31 mouse cellular contexts compared by ENCODE assay signal in genomic region chr12:109074777-109075285, GRCm38 (mm10). TPM values are rescaled to one million over a fixed set of nuclear protein-coding genes. Genes with fewer than 3 reads are reported as not detected.
DNase-seq lines count a peak whose midpoint lies in the region; ATAC-seq and TF ChIP-seq lines count a peak whose summit lies in the region.
"Had no signal": no experiment of that assay in that cellular context is flagged by ENCODE, and none has a peak within 500 bp of the region (broad histone marks: within the 10 kb centered on the region; RNA-seq: fewer than 3 reads in every experiment).

No protein-coding gene starts in this region.

- no peak for TF ChIP-seq POLR2A in thymus, adult 2 months (IDR thresholded peaks at IDR 0.05; ENCODE audit: control insufficient read depth, extremely low read depth, insufficient read depth, low read length, poor library complexity)
- TF ChIP-seq POLR2A in CH12.LX (IDR thresholded peaks at IDR 0.05; ENCODE audit: low read depth, low read length), result no peak

- no peak overlapping the region for H3K4me3 ChIP-seq in liver, postnatal 0 days (ENCODE audit: low read depth, low read length)
- no peak overlapping the region for H3K4me3 ChIP-seq in thymus, adult 2 months (ENCODE audit: control insufficient read depth, insufficient read depth, low read length)
- H3K4me3 ChIP-seq in CH12.LX (replicated peaks in 1 of 3; ENCODE audit: low read depth in 2 of 3, low read length in 2 of 3, poor library complexity in 1 of 3), result no peak overlapping the region
- H3K4me3 ChIP-seq in left cerebral cortex, adult 2 months, result no peak overlapping the region
- H3K4me3 ChIP-seq in forebrain, postnatal 0 days (ENCODE audit: low read depth, low read length), result no peak overlapping the region
- H3K4me3 ChIP-seq: embryonic facial prominence, embryonic 12.5 days; embryonic facial prominence, embryonic 15.5 days; forebrain, embryonic 12.5 days; forebrain, embryonic 15.5 days; heart, adult 2 months; heart, embryonic 10.5 days; heart, embryonic 13.5 days had no signal

- H3K9ac ChIP-seq in liver, postnatal 0 days (replicated peaks), result no peak overlapping the region
- H3K9ac ChIP-seq in CH12.LX (ENCODE audit: insufficient read depth, low read depth), result no peak overlapping the region
- H3K9ac ChIP-seq in forebrain, postnatal 0 days, result no peak overlapping the region
- H3K9ac ChIP-seq: embryonic facial prominence, embryonic 12.5 days; embryonic facial prominence, embryonic 15.5 days; forebrain, embryonic 12.5 days; forebrain, embryonic 15.5 days; heart, embryonic 13.5 days; hindbrain, embryonic 14.5 days had no signal

- H3K27ac ChIP-seq in liver, postnatal 0 days (ENCODE audit: low read depth), result peak overlapping the region; percentile 34; the same call in 1 of the 2 replicates
- peak overlapping the region; percentile 74 for H3K27ac ChIP-seq in thymus, adult 2 months (ENCODE audit: control insufficient read depth, insufficient read depth, low read length)
- H3K27ac ChIP-seq in CH12.LX (ENCODE audit: insufficient read depth, low read depth), result no peak overlapping the region
- no peak overlapping the region for H3K27ac ChIP-seq in left cerebral cortex, adult 2 months
- H3K27ac ChIP-seq in forebrain, postnatal 0 days (ENCODE audit: low read depth, low read length), result no peak overlapping the region
- H3K27ac ChIP-seq: embryonic facial prominence, embryonic 12.5 days; embryonic facial prominence, embryonic 15.5 days; forebrain, embryonic 12.5 days; forebrain, embryonic 15.5 days; heart, adult 2 months; heart, embryonic 10.5 days; heart, embryonic 13.5 days; hindbrain, embryonic 14.5 days; hindbrain, postnatal 0 days had no signal

- TF ChIP-seq EP300 in liver, postnatal 0 days (IDR thresholded peaks at IDR 0.05; ENCODE audit: low read depth), result no peak
- 0 out of 2 replicates have a peak, but pooled peaks have one; percentile 23 for TF ChIP-seq EP300 in CH12.LX (IDR thresholded peaks at IDR 0.05; ENCODE audit: low read length)

- dilution Hi-C loops in CH12.LX (cut with MboI; ENCODE audit: extremely low pct_ligation_motif_present, extremely low pct_unique_long_range_greater_than_20kb, low sequenced_read_pairs), result no loop called here

- in situ Hi-C loops in CH12.LX (cut with MboI; ENCODE audit: low pct_ligation_motif_present, low pct_unique_long_range_greater_than_20kb, low sequenced_read_pairs), result loop anchor here (25.0 kb wide), 1 partner anchor 312 kb away; no protein-coding TSS in a partner anchor

- H3K9me3 ChIP-seq in liver, postnatal 0 days (ENCODE audit: low read length), result no peaks in the 10 kb centered on the region
- H3K9me3 ChIP-seq in CH12.LX (replicated peaks; ENCODE audit: low read length), result no peaks in the 10 kb centered on the region
- H3K9me3 ChIP-seq in forebrain, postnatal 0 days (ENCODE audit: low read length), result no peaks in the 10 kb centered on the region
- H3K9me3 ChIP-seq: embryonic facial prominence, embryonic 12.5 days; embryonic facial prominence, embryonic 15.5 days; forebrain, embryonic 12.5 days; forebrain, embryonic 15.5 days; heart, embryonic 10.5 days; heart, embryonic 13.5 days had no signal

- H3K4me1 ChIP-seq in liver, postnatal 0 days (ENCODE audit: insufficient read depth), result no peaks in the 10 kb centered on the region
- peaks cover 18% of the 10 kb centered on the region for H3K4me1 ChIP-seq in thymus, adult 2 months (replicated peaks; ENCODE audit: control insufficient read depth, insufficient read depth, low read length)
- peaks cover 0 to 69% of the 10 kb centered on the region in 2 experiments; a peak in 2 of 4 replicates for H3K4me1 ChIP-seq in CH12.LX (ENCODE audit: control insufficient read depth in 1 of 2, insufficient read depth in 2 of 2)
- H3K4me1 ChIP-seq in forebrain, postnatal 0 days (ENCODE audit: insufficient read depth), result no peaks in the 10 kb centered on the region
- H3K4me1 ChIP-seq: embryonic facial prominence, embryonic 12.5 days; embryonic facial prominence, embryonic 15.5 days; forebrain, embryonic 12.5 days; forebrain, embryonic 15.5 days; heart, embryonic 10.5 days; heart, embryonic 13.5 days had no signal

- no peak for ATAC-seq in liver, postnatal 0 days
- ATAC-seq in forebrain, postnatal 0 days, result no peak
- ATAC-seq: activated CD4-positive, CD25-positive, alpha-beta regulatory T cell, adult 4 months; CD4-positive, CD25-positive, alpha-beta regulatory T cell, adult 4 months; forebrain, embryonic 15.5 days; hindbrain, postnatal 0 days had no signal

- no peak overlapping the region for H3K4me2 ChIP-seq in liver, postnatal 0 days (ENCODE audit: low read depth, low read length)
- H3K4me2 ChIP-seq in CH12.LX (ENCODE audit: insufficient read depth, low read depth, poor library complexity, severe bottlenecking), result no peak overlapping the region
- H3K4me2 ChIP-seq in forebrain, postnatal 0 days (ENCODE audit: low read depth), result no peak overlapping the region
- H3K4me2 ChIP-seq: embryonic facial prominence, embryonic 12.5 days; embryonic facial prominence, embryonic 15.5 days; forebrain, embryonic 12.5 days; forebrain, embryonic 15.5 days; heart, embryonic 13.5 days; hindbrain, embryonic 14.5 days had no signal

- H3K79me2 ChIP-seq in CH12.LX (replicated peaks; ENCODE audit: control insufficient read depth, extremely low read depth, insufficient read depth, poor library complexity, severe bottlenecking), result no peaks in the 10 kb centered on the region

- no peak for TF ChIP-seq RAD21 in CH12.LX (IDR thresholded peaks at IDR 0.05; ENCODE audit: low read depth, low read length)

- no peak for TF ChIP-seq CTCF in liver, postnatal 0 days (IDR thresholded peaks at IDR 0.05; ENCODE audit: low read depth)
- no peak for TF ChIP-seq CTCF in thymus, adult 2 months (IDR thresholded peaks at IDR 0.05; ENCODE audit: borderline replicate concordance, control insufficient read depth, extremely low read depth, insufficient read depth, low read length, poor library complexity)
- TF ChIP-seq CTCF in CH12.LX (conservative IDR thresholded peaks at IDR 0.05 in 1 of 2, IDR thresholded peaks at IDR 0.05 in 1 of 2; ENCODE audit: low read depth in 2 of 2, low read length in 2 of 2), result no peak
- TF ChIP-seq CTCF in left cerebral cortex, adult 2 months (IDR thresholded peaks at IDR 0.05), result no peak
- no peak for TF ChIP-seq CTCF in forebrain, postnatal 0 days (IDR thresholded peaks at IDR 0.05; ENCODE audit: low read depth)

- H3K27me3 ChIP-seq in liver, postnatal 0 days (ENCODE audit: insufficient read depth, low read length), result no peaks in the 10 kb centered on the region; the same call in 1 of the 2 replicates
- no peaks in the 10 kb centered on the region for H3K27me3 ChIP-seq in thymus, adult 2 months (ENCODE audit: control insufficient read depth, insufficient read depth, low read length)
- no peaks in the 10 kb centered on the region for H3K27me3 ChIP-seq in CH12.LX (replicated peaks)
- H3K27me3 ChIP-seq in splenic B cell, adult 2 months (ENCODE audit: control insufficient read depth, insufficient read depth, low read length, poor library complexity, severe bottlenecking), result no peaks in the 10 kb centered on the region
- H3K27me3 ChIP-seq in forebrain, postnatal 0 days (ENCODE audit: insufficient read depth, low read length), result 0 out of 2 replicates have a peak, but pooled peaks cover 3% of the 10 kb centered on the region
- H3K27me3 ChIP-seq: embryonic facial prominence, embryonic 12.5 days; forebrain, embryonic 15.5 days had no signal

- DNase-seq in liver, postnatal 0 days, result no peak
- DNase-seq in liver (no peak), CH12.LX (ENCODE audit: extremely low read depth) (no peak)
- no peak for DNase-seq in thymus, adult 2 months
- DNase-seq in thymus, postnatal 0 days (ENCODE audit: low spot score), result no peak
- peak; percentile 65 for DNase-seq in splenic B cell, adult 2 months (ENCODE audit: low read depth, low spot score)
- DNase-seq in left cerebral cortex, adult 2 months (ENCODE audit: extremely low spot score in 1 of 2, low spot score in 2 of 2), result no peak
- no peak for DNase-seq in forebrain, postnatal 0 days
- DNase-seq: adrenal gland, postnatal 10 days; adrenal gland, postnatal 36 days; cerebellum, adult 11 months; cerebellum, adult 2 months; cerebellum, adult 9-11 months; cerebellum, postnatal 25 days; gastrocnemius, postnatal 10 days; gastrocnemius, postnatal 36 days; heart, adult 2 months; heart, postnatal 14 days; heart, postnatal 4 days had no signal

- no peaks in the 10 kb centered on the region for H3K36me3 ChIP-seq in liver, postnatal 0 days (replicated peaks; ENCODE audit: insufficient read depth, low read length)
- no peaks in the 10 kb centered on the region for H3K36me3 ChIP-seq in thymus, adult 2 months (ENCODE audit: control insufficient read depth, insufficient read depth, low read length)
- no peaks in the 10 kb centered on the region for H3K36me3 ChIP-seq in CH12.LX (replicated peaks in 1 of 2; ENCODE audit: control insufficient read depth in 1 of 2, insufficient read depth in 1 of 2, low read length in 1 of 2)
- H3K36me3 ChIP-seq in splenic B cell, adult 2 months (ENCODE audit: control insufficient read depth, insufficient read depth, low read length, poor library complexity, severe bottlenecking), result no peaks in the 10 kb centered on the region
- no peaks in the 10 kb centered on the region for H3K36me3 ChIP-seq in forebrain, postnatal 0 days (ENCODE audit: insufficient read depth)
- H3K36me3 ChIP-seq: embryonic facial prominence, embryonic 12.5 days; embryonic facial prominence, embryonic 15.5 days; forebrain, embryonic 12.5 days; forebrain, embryonic 15.5 days; heart, embryonic 10.5 days; heart, embryonic 13.5 days had no signal

- WGBS in liver, postnatal 0 days (ENCODE audit: insufficient replicate concordance), result 52% methylated on average over 2 of the region's 2 CpGs
- 4% methylated on average over 2 of the region's 2 CpGs for WGBS in thymus, adult 2 months
- 92% methylated on average over 2 of the region's 2 CpGs for WGBS in forebrain, postnatal 0 days

- intact Hi-C loops in left cerebral cortex, adult 2 months (cut with DNase I), result no loop called here

TF ChIP-seq in CH12.LX, 34 proteins besides CTCF, POLR2A, EP300 and RAD21:
- TF ChIP-seq ZC3H11A (IDR thresholded peaks at IDR 0.05; ENCODE audit: low read depth, low read length) (no peak), ETS1 (conservative IDR thresholded peaks at IDR 0.05; ENCODE audit: low read depth, low read length) (peak; percentile 29)

RNA-seq across cellular contexts. Expression of gene Begain, which starts 6.8 kb away (rescaled TPM):
- 0.24 and 0.27 TPM in 2 replicates for polyA plus RNA-seq in liver, postnatal 0 days (2015; fragmentation: Nextera tagmentation; extraction: Ambion mirVana)
- polyA plus RNA-seq in thymus, adult 2 months (2012; rRNA removed), result 19.9 and 21.6 TPM in 2 replicates
- 1.7 and 2.0 TPM in 2 replicates for polyA plus RNA-seq in thymus, postnatal 0 days (2015; fragmentation: Nextera tagmentation; extraction: Ambion mirVana)
- total RNA-seq in CH12.LX (2012; rRNA removed) (0.08 TPM in 1 of 2 replicates, not detected in the other), CH12.LX (2014; rRNA removed) (0.08 TPM in 1 of 2 replicates, not detected in the other)
- polyA plus RNA-seq in CH12.LX (2012; ENCODE audit: insufficient read length, low read depth), result 0.41 and 0.89 TPM in 2 replicates
- 100 to 1,000 TPM; 148 to 157 TPM for total RNA-seq in left cerebral cortex, adult 2 months (2021)
- 50.2 and 61.2 TPM in 2 replicates for total RNA-seq in forebrain, postnatal 0 days (2014; rRNA removed)
- polyA plus RNA-seq in forebrain, postnatal 0 days (2015; fragmentation: Nextera tagmentation; extraction: Ambion mirVana), result 20.8 and 25.9 TPM in 2 replicates
- total RNA-seq: common myeloid progenitor, adult 5-6 weeks; granulocyte monocyte progenitor cell, adult 5-6 weeks had no signal
- polyA plus RNA-seq: activated CD4-positive, CD25-positive, alpha-beta regulatory T cell, adult 4 months had no signal

Comparison
In these comparisons a context has a peak if more than half of its experiments do, and no peak if none do; other contexts are left out.
1. H3K27ac ChIP-seq: peak in liver, postnatal 0 days (single experiment) and thymus, adult 2 months (single experiment); none in CH12.LX (single experiment), left cerebral cortex, adult 2 months (single experiment) and forebrain, postnatal 0 days (single experiment).